Mouse (Mus musculus): Measurements from ENCODE around the gene Clcn5.

The Clcn5 gene

DNA sequence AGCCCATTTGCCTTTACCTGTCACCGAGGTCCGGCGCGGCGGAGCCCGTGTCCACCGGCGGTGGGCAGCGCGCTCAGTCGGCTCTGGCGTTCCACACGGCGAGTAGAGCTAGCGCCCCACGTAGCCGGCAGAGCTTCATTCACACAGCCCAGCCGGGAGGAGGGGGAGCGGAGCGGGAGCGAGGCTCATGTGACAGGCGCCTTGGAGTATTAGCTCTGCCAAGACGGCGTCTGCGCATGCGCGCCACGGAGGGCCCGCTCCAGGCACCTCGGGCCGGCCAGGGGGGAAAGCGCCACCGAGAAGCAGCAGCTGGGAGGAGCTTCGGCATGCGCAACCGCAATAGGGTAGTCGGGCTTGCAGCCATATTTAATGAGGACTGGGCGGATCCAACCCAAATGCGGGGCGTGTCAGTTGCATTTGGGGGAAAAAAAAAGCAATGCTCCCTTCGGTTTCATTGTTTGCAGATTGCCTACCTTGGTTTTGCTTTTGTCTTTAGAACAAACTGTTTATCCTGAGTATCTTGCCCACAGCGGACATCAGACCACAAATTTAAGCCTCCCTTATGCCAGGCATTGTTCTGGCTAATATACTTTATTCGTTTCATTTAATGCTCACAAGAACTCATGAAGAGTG is at the start of gene Clcn5:
Gene Clcn5, minus strand, starts transcription at position 270 of the 633 bp plus-strand sequence.
- DNase-seq (ENCODE audit: low spot score) = peak; percentile 93

DNA sequence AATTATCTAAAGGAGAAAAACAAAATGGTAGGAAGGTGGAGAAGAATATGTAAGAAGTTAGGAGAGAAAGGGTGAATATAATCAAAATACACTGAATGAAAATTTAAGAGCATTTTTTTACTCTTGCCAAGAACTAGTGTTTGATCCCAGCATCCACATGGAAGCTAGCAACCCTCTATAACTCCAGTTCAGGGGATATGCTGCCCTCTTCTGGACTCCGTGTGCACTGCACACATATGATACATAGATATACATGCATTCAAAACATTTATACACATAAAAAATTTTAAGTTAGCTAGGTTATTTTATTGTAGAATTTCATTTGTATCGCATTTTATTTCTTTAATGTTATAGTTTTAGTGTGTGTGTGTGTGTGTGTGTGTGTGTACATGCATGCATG is 6.3 kb upstream of the Clcn5 start:
- no peak for DNase-seq (ENCODE audit: low spot score)

DNA sequence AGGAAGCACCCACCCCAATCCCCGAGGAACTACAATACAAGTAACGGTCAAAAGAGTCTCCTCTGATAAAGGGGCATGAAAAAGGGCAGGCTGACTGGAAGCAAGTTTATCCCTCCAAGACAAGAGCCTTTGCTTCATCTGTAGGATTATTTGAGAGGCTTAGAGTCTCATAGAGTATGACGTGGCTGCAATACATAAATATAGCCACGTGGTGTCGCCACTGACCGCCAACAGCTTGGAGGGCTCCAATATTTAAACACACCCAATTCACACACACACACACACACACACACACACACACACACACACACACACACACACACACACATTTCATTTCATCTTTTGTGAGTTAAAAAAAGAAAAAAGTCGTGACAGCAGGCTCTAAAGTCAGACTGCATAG is 3.1 kb upstream of the Clcn5 start:
- peak; percentile 72 for DNase-seq (ENCODE audit: low spot score)

DNA sequence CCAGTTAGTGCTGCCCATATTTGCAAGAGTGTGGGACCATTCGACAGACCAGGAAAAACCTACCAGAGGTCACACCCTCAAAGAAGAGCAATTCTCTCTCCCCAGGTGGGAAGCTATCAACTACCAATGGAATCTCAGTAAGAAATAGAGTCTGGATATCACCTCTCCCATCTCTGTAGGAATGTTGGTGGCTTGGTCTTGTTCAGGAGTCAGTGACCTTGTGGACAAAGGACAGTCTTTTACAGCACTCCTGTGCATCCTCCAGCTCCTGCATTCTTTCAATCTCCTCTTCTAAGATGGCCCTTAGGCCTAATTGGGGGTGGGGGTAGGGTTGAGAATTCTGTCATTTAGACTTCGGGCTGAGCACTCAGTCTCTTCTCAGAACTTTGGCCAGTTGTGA is 1.4 kb upstream of the Clcn5 start:
- no peak for DNase-seq (ENCODE audit: low spot score)

DNA sequence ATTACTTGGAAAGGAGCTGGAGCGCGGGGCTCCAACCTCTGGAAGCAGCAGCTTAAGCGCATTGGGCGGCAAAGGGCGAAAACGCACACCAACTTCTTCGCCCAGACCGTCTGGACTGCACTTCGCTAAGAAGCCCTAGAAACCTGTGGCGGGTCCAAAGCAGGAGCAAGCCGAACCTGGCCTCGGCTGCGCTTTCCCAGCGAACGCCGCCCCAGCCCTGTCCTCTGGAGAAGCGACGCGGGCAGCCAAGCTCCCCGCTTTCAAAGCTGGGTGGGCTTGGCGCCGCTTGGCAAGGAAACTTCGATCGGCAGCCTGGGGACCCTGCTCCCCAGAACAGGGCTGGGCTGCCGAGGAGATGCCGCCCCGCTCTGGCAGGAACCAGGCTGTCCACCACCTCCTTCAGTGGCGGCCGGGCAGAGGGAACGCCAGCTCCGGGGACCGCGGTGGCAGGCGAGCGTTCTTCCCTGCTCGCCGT is 570 bp downstream of the Clcn5 start:
- DNase-seq (ENCODE audit: low spot score) = peak; percentile 29

DNA sequence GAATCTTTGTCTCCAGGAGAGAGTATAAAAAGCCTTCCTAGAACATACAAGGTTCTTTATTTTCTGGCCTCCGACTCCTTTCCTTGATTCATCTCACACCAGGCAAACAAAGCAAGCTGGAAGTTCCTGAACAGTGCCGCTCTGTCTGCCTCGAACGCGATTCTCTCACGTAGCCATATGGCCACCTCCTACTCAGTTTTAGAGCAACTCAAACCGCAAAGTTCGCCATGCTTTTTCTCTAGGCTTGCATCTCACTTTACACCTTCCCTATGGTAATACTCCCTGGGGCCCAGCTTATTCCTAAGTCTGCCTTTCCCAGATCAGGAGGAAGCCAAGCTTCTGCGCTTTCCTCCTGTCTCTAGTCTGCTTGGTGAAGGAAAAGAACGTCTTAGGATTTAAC is 4.0 kb downstream of the Clcn5 start:
- no peak for DNase-seq (ENCODE audit: low spot score)

DNA sequence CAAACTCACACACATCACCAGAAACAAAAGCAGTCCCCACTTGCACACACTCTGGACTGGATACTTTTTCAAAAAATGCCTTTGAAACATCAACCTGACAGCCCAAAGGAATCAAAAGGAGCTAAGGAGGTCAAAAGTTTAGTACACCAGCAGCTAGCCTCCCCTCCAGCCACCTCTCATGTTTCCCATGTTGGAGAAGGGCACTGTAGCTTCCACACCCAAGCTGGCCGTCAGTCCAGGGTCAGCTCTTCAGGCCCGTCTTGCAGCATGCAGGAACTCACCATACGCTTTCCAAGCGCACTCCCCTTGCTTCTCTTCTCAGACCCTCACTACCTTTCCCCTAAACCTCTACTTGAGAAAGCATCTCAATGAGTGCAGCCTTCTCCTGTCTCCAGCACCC is 4.5 kb downstream of the Clcn5 start:
- peak; percentile 18 for DNase-seq (ENCODE audit: low spot score)

DNA sequence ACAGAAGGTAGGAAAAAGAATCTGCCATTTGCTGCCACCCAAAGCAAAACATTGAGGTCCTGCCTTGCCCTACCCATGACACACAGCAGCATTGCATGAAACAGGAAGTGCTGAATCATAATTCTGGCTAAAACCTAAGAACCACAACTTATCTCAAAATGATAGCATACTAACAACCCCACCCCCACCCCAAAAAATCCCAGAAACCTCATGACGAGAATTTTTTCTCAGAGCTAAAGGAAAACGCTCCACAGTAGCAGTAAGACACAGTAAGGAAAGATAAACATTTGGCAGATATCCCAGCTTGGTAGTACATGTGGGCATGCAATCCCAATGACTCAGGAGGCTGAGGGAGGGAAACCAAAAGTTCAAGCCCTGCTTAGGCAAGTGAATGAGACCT is 10.9 kb downstream of the Clcn5 start:
- no peak for DNase-seq (ENCODE audit: low spot score)

DNA sequence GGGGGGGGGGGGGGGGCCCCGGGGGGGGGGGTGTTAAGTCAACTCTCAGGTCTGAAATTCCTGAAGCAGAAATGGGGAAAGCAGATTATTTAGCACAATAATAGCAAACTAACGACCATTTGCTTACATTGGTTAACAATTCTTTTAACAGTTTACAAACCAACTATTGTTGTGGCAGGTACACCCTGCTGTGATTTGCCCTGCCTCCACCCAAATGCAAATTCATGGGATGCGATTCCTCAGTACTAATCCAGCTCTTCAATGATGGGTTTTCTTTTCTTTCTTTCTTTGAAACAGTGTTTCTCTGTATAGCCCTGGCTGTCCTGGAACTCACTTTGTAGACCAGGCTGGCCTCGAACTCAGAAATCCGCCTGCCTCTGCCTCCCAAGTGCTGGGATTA is 12.3 kb downstream of the Clcn5 start:
- no peak for DNase-seq (ENCODE audit: low spot score)

DNA sequence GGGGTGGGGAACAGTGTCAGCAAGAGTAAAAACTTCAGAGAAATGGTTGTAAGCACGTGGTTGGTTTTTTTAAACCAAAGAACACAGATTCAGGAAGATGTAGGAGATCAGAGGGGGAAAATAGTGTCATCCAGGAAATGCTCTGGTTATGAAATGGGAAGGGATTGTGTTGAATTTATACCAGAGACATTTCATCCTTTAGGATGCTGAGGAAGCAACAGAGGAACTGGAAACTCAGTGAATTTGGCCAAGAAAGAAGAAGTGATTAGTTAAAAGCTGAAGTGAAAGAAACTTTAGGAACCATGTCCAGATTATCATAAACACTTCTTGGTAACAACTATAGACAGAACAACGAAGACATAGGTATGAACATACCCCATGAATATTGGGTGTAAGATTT is 26.2 kb downstream of the Clcn5 start:
- DNase-seq (ENCODE audit: low spot score) = no peak

DNA sequence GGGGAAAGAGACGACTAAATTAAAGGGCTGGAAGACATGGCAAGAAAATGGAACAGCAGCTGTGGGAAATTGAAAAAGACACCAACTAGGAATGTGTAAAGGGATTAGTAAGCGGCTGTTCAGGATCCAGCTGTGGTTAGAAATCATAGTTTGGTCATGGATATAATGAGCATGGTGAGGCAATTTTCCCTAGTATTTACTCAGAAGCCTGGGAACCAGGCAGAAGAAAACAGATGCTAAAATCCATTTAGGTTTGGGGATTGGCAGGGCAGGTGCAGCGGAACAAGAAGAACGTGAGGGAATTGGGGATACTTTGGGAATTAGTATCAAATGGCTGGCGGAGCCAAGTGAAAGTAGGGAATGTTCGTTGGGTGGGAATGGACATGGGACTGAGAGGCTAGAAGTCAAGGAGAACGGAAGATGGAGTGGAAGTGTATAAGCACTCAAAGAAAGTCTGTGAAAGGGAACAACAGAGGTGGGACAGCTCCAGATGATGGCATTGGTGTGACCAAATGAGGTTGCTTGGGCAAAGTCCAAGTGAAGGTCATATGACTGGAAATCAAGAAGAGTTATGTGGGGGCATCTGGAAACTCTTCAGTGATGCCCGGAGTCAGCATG is 26.9 kb downstream of the Clcn5 start:
- no peak for DNase-seq (ENCODE audit: low spot score)

DNA sequence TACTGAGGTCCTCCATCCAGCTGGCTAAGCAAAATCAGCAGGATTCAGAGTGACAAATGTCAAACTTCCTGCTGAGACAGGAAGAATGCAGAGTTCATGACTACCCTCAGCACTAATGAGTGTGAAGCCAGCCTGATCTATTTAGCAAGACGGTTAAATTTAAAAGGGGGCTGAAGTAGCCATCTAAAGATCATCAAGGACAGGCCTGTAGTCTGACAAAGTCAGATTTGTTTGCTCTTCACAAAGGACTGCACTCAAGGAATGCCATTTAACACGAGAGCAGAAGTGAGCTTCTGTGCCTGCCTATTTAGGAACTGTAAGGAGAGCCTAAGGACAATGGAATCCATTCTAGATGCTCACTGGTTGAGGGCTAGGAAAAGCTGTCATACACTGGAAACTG is 30.2 kb downstream of the Clcn5 start:
- peak; percentile 28 for DNase-seq (ENCODE audit: low spot score)

DNA sequence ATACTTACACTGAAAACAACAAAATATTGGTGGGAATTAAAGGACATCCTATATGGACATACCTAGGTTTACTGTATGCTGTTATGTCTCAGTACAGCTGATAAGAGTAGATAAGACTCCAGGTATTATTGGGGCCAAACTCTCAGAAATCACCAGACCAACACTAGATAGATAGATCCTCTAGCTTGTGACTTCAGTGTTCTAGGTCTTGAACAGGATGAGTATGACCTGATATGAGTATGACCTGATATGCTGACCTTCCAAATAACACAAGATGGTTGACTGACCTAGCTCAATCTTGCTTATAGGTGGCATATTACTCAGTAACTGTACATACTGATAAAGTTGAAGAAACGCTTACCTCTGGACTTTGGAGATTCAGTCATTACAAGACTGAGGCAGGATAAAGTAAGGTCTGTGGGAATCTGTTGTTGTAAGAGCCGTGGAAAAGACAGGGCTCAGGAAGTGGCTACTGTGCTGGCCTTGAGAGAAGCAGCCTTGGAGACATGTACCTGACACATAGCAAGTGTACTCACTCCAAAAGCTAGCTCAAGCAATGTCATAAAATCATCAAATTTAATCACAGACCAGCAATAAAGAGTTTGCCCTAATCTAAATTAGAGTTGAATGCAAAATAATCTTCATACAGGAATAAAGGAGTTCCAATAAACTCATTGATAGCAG is 32.0 kb downstream of the Clcn5 start:
- no peak for DNase-seq (ENCODE audit: low spot score)

DNA sequence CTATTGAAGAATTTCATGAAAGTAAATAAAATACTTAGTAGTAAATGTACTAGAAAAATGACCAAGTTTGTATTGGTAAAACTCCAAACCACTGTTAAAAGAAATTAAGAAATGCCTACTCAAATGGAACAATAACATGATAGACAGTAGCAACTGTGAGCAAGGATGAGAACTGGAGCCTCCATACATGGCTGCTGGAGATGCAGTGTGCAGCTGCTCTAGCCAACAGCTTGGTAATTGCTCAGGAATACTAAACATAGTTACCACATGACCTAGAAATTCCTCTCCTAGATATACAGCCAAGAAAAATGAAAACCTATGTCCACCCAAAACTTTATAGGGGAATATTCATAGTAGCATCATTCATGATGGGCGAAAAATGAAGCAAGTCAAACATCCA is 36.5 kb downstream of the Clcn5 start:
- no peak for DNase-seq (ENCODE audit: low spot score)

DNA sequence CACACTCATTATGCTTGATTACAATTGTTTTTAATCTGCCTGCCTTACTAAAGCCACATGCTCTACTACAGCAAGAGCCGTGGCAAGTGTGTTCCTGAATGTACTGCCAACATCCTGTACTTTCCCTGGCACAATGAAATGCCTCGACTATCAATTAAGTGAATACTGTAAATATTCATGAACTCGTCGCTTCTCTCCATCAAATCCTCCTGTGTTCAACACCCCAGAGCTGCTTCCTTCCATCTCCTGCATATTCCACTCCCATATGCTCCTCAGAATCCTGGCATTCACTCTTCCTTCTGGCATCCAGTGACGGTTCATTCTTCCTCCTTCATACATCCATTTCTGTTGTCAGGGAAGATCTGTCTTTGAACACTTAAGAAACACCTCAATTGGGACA is 39.4 kb downstream of the Clcn5 start:
- no peak for DNase-seq (ENCODE audit: low spot score)

DNA sequence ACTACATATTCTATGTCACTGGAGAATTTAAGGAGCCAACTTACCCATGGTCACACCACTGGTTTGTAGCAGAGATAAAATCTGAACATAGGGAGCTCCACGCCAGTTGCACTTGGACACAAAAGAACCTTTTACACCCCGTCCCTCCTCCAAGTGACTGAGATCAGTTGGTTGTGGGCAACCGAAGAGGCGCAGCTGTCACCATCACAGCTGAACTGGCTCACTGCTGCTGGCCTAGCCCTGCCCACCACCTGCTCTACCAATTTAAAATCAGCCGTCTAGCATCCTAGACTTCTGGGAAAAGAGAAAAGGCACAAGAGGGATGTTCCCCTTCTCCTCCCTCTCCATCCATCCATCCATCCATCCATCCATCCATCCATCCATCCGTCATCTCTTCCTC is 42.6 kb downstream of the Clcn5 start:
- DNase-seq (ENCODE audit: low spot score) = no peak

DNA sequence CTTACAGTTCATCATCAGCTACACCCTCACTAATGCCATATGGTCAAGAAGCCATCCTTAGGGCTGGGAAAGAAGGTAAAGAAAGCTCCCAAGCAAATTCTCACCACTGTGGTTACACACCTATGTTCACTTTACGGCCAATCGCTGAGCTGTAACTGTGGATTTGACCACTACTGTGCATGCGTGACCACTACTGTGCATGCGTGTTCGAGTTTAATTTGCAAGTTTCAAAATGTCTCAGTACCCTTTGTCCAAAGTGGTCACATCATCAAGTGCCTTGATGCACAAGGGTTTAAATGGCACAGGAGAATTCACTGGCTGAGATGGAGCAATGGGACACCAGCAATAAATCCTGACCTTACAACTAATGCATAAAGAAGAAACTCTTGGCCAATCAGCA is 58.0 kb downstream of the Clcn5 start:
- no peak for DNase-seq (ENCODE audit: low spot score)

DNA sequence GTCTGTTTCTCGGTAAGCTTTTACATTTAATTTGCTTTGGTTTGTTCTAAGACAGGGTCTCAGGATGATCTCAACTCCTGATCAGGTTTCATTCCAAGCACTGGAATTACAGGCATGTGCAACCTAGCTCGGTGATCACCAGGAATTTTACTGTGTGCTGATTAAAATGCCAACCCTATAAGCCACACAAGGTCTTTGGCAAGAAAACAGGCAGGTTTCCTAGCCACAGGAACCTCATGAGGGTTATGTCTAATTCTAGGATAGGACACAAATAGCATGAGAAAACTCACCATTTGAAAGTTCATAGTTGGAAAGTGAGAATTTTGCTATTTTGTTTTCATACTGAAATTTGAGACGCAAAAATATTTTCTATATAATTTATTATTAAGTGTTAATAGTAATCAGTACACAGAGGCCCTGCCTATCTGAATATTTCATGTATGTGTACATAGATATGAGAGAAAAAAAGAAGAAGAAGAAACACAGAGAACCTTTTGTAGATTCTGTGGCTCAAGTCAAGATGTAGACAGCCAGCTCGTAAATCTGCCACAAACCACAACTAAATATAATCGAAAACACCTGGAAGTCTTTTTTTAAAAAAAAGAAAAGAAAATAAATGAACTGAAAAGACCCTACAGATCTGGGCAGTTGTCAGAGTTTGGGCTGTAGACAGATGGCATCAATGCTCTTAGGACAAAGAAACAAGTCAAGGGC is 58.6 kb downstream of the Clcn5 start:
- DNase-seq (ENCODE audit: low spot score) = peak; percentile 3

DNA sequence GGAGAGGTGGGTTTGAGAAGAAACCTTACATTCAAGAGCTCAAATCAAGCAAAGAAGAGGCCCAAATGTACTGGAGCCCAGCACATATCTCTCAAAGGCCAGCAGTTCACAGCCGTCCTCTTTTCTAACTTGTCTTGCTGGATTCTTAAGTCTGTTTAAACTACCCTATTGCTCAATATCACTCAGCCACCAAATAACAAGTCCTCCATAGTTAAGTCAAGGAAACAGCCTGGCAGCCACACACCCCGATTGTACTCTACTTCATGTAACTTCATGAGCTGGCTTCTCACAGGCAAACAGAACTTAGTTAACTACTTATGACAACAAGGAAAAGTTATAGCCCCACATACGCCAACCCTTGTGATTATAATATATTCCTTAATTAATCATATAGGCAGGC is 59.4 kb downstream of the Clcn5 start:
- no peak for DNase-seq (ENCODE audit: low spot score)

DNA sequence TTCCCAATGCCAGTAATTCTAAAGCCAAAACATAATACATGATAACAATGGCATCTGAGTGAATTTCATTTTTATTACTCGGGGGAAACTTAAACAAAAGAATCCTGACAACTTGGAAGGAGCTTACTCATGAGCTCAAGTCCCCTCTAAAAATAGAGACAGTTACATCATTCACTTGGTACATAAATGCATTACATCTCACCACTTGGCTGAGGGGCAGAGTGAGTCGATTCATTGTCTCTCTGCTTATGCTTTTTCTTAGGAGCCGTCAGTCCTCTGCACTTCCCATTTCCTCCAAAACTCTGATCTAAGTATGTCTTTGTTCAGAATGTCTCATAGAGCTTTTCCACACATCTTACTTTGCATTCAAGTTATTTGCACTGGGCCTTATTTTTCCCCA is 63.1 kb downstream of the Clcn5 start:
- no peak for DNase-seq (ENCODE audit: low spot score)

DNA sequence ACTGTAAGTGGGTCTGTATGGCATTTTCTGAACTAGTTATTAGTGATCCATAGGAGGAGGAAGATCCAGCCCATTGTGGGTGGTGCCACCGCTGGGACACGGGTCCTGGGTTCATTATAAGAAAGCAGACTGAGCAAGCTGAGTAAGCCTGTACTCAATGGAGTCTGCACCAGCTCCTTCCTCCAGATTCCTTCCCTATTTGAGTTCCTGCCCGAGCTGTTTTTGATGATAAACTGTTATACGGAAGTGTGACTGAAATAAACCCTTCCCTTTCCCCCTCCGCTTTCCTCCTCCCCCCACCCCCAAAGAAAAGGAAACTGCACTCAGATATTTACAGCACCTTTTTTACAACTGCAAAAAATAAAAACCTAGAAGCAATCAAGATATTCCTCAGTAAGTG is 115.1 kb downstream of the Clcn5 start:
- no peak for DNase-seq (ENCODE audit: low spot score)

DNA sequence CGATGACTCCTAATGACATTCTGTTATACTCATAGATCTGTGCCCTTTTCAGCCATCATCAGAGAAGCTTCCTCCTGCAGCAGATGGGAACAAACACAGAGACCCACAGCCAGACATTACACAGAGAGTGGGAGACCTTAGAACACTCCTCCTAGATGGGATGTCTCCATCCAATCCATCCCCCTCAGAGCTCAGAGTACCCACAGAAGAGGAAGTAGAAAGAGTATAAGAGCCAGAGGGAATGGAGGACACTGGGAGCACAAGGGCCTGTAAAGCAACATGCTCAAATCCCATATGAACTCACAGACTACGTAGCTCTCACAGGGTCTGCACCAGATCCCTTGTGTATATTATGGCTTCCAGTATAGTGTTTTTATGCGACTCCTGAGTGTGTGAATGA is 115.6 kb downstream of the Clcn5 start:
- DNase-seq (ENCODE audit: low spot score) = no peak

DNA sequence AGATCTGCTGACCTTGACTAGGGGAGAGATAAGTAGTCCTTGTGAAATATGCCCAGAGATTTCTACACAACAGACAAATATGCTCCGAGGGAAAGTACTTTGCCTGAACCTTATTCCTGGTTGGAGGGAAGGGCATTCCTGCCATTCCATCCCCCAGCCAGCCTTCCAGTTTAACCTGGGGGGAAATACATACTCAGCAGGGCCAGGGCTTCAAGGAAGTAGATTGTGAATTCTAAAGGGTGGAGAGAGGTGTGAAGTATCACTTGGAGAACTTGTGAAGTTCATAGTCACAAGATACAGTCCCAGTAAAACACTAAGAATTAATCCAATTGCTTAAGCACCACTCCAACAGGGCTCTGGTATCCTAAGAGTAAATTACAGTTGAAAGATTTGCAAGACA is 121.3 kb downstream of the Clcn5 start:
- no peak for DNase-seq (ENCODE audit: low spot score)
